Mouse (Mus musculus): ENCODE data around the gene D930020B18Rik.

Gene D930020B18Rik

GRCm38 (mm10) chr10:121705399-121706163 is 64.2 kb downstream of the D930020B18Rik start:
- DNase-seq: no peak

DNA sequence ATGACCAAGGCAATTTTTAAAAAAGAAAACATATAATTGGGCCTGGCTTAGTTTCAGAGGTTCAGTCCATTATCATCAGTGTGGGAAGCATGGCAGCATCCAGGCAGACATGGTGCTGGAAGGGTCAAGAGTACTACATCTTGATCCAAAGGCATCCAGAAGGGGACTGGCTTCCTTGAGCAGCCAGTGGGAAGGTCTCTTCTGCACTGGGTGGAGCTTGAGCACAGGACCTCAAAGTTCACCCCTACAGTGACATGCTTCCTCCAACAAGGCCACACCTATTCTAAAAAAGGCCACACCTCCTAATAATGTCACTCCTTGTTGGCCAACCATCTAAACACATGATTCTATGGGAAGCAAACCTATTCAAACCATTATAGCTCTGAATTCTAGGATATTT is 75.5 kb downstream of the D930020B18Rik start:
- DNase-seq: no peak

DNA sequence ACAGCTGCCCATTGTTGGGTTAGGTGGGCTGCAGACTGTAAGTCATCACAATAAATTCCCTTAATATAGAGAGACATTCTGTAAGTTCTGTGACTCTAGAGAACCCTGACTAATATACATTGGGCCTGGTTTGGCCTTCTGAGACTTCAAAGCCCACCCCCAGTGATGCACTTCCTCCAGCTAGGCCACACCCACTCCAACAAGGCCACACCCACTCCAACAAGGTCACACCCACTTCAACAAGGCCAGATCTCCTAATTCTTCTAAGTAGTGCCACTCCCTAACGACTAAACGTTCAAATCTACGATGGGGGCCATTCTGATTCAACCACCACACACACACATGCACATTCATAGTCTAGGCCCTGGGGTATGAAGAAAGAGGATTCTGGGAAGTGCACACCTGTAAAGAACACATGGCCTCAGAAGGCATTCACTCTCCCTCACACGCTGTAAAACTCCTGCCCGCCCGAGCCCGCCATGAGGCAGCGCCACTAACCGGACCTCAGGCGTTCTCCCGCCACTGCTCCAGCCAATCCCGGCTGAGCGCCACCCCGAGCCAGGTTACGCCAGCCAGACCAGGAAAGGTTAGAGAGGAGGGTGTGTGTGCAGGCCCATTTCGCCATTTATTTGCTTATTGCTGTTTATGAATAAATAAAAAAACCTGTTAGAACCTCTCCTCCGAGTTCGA is 77.7 kb downstream of the D930020B18Rik start:
- DNase-seq: no peak

- no peak for DNase-seq
These were observed 79.3 kb downstream of the D930020B18Rik start for GRCm38 (mm10) chr10:121720701-121721100.

DNA sequence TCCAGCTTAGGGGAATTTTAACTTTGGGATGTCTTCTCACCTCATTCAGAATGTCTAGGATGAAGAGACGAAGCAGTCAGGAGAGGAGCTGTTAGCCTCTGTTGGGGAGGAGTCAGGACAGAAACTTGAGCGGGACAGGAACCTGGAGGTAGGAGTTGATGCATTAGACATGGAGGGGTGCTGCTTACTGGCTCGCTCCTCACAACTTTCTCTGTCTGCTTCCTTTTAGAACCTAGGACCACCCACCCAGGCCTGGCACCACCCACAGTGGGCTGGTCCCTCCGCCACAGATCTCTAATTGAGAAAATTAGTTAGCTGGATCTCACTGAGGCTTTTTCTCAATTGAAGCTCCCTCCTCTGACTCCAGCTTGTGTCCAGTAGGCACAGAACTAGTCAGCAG is 85.1 kb downstream of the D930020B18Rik start:
- no peak for DNase-seq

DNA sequence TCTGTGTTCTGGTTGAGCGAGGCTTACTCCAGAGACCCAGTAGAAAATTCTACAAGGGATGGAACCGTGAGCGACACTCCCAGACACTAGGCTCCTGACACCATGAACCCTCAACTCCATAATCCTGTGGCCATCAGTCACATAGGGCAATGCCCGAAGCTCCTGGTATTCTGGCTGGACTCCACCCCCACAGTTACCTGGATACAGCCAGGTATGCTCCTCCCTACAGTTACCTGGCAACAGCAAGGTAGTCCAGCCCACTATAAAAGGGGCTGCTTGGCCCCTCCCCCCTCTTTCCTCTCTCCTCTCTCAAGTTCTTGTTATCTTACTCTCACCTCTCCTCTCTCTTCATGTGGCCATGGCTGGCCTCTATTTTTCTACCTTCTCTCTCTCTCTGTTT is 85.8 kb downstream of the D930020B18Rik start:
- no peak for DNase-seq

DNA sequence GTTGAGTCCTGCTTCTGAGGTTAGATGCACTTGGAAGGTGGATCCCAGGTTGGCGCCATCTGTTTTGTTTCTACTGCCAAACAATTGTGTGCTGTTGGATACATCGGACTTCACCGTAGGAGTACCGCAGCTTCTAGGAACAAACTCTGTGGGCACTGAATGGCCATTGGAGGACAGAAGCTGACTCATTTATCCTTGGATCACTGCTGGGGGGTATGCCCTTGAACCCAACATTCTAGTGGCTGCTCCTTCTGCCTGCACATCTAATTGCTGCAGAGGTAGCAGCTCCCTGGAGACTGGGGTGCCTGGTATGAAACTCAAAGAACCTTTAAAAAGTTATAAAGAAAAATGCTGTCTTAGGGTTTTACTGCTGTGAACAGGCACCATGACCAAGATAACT is 86.8 kb downstream of the D930020B18Rik start:
- DNase-seq: peak; percentile 14

GRCm38 (mm10) chr10:121731048-121731725 is 89.8 kb downstream of the D930020B18Rik start:
- DNase-seq: no peak

DNA sequence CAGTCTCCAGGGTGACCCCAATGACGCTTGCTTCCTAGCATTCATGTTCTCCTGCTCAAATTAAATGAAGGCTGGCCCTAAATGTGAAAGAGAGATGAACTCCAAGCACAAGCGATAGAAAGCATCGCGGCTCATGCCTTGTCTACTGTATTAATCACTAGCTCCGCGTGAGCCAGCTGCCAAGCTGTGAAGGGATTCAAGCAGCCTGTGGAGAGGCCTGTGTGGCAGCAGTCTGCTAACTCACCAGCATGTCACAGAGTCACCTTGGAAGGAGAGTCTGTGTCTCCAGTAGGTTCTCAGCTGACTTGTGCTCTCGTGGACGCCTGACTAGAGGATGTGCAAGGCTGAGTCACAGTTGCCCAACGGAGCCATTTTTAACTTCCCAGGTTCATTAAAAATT is 91.2 kb downstream of the D930020B18Rik start:
- no peak for DNase-seq

DNA sequence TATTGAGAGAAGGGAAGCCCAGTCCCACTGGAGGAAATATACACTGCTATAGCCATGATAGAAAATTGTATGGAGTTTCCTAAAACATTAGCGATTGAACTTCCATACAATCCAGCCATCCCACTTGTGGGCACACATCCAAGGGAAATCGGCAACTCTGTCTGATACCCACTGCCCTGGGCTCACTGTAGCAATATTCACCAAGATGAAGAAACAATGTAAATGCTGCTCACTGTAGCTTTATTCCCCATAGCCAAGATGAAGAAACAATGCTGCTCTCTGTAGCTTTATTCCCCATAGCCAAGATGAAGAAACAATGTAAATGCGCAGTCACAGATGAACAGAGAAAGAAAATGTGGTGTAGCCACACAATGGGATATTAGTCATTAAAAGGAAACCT is 95.9 kb downstream of the D930020B18Rik start:
- no peak for DNase-seq

DNA sequence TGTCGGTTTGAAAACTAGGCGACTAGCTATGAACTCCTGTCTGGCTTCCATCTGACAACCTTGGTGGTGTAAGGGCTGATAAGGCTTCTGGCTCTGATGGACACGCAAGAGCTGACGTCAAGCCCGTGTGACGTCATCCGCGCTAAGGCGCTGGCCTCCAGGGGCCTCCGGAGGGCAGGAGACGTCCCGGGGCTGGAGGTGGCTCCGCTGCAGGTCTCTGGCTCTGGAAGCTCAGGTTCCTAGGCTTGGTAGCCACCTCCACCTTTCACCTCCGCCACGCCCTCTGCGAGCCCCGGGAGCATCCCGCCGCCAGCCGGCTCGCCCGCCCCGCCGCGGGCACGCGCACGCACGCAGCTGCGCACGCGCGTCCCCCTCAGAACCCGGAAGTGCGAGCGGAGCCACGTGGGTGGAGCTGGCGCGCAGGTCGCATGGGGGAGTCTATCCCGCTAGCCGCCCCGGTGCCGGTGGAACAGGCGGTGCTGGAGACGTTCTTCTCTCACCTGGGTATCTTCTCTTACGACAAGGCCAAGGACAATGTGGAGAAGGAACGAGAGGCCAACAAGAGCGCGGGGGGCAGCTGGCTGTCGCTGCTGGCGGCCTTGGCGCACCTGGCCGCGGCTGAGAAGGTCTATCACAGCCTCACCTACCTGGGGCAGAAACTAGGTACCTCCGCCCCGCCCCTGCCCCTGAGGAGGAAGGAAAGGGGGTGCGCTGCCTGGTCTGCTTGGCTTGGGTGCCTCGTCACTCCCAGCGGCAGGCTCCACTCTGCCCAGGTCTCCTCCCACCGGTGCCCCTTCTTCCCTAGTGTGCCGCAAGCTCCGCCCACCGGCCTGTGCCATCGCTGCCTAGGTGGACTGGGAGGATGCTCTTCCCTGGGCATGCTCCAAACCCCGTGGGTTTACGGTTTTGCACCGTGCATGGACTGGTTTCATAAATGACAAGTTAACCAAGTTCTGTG is 98.4 kb downstream of the D930020B18Rik start, which contains the start of gene BC048403:
BC048403 (plus strand) TSS at position 390 of the 958 bp plus-strand sequence.
- peak; percentile 91 for DNase-seq

DNA sequence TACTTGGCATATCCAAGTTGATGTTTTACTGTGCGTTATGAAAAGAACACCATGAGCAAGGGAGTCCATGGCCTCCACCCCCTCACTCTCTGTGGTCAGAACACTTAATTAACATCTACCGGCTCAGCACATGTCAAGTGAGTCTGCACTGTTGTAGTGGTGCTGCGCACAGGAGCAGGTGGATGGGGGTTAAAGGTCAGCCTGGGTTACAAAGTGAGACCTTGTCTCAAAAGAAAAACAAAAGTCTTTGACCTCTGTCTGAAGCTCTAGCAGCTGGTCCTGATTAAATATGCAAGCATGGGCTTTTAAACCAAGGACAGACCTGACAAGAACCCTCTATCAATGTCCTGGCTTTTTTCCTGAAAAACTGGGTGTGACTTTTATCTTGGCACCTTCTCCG is 100.9 kb downstream of the D930020B18Rik start:
- no peak for DNase-seq
